Mouse (Mus musculus) 3T3-L1 (cell line): Measurements from ENCODE around the gene Tubb5.

Experiments
- DNase-seq: peaks from one replicate; pipeline ENCODE4 v3.0.0-alpha.2; 2015; ENCODE audit warnings: low read depth, low spot score

Tubb5 gene

GRCm38 (mm10) chr17:35796835-35797234 lies 41.3 kb downstream of the Tubb5 start:
- DNase-seq, result no peak

GRCm38 (mm10) chr17:35795656-35796055 lies 42.5 kb downstream of the Tubb5 start:
- DNase-seq, result peak; percentile 66

GRCm38 (mm10) chr17:35795099-35795498 lies 43.0 kb downstream of the Tubb5 start:
- no peak for DNase-seq

- DNase-seq, result no peak
Observed at GRCm38 (mm10) chr17:35792837-35793236, 45.3 kb downstream of the Tubb5 start.

- no peak for DNase-seq
Observed at GRCm38 (mm10) chr17:35790933-35791332, 47.2 kb downstream of the Tubb5 start.

GRCm38 (mm10) chr17:35788025-35788424 lies 50.1 kb downstream of the Tubb5 start:
- DNase-seq, result no peak

GRCm38 (mm10) chr17:35787493-35787892 lies 50.6 kb downstream of the Tubb5 start:
- DNase-seq, result no peak

- DNase-seq, result no peak
Observed at GRCm38 (mm10) chr17:35785140-35785539, 53.0 kb downstream of the Tubb5 start.

- DNase-seq, result no peak
Observed at GRCm38 (mm10) chr17:35783944-35784343, 54.2 kb downstream of the Tubb5 start.
